Mouse (Mus musculus) neural tube, embryonic 15.5 days (tissue): Measurements from ENCODE around the gene Trim47. TPM values are rescaled to one million over a fixed set of nuclear protein-coding genes. Genes with fewer than 3 reads are reported as not detected.
"Not testable (repeated sequence)": the region's sequence is repeated elsewhere in the genome, so short reads cannot be mapped to it uniquely, and the experiment has no call there.

Experiments
- ATAC-seq: fragments of 200-750 bp; cut with Nextera tagmentation; 2 replicates; pipeline ENCODE4 v1.8.0; 2017; ENCODE audit warnings: mild to moderate bottlenecking, moderate TSS enrichment, moderate library complexity; ENCODE audit not compliant: low FRiP score
- H3K27ac ChIP-seq: fragments of 300-500 bp; sonication (generic); replicated peaks from 2 replicates; pipeline ENCODE4 v1.5.1; 2015; ENCODE audit warnings: mild to moderate bottlenecking, inconsistent platforms
- H3K27me3 ChIP-seq: fragments of 300-500 bp; sonication (generic); replicated peaks from 2 replicates; pipeline ENCODE4 v1.6.1; 2015; ENCODE audit warnings: inconsistent platforms
- H3K36me3 ChIP-seq: fragments of 300-500 bp; sonication (generic); 2 replicates; pipeline ENCODE4 v1.6.1; 2015; ENCODE audit warnings: inconsistent platforms
- H3K4me1 ChIP-seq: fragments of 300-500 bp; sonication (generic); 2 replicates; pipeline ENCODE4 v1.6.1; 2015; ENCODE audit warnings: inconsistent platforms
- H3K4me2 ChIP-seq: fragments of 300-500 bp; sonication (generic); 2 replicates; pipeline ENCODE4 v1.6.1; 2015; ENCODE audit warnings: inconsistent platforms, mild to moderate bottlenecking, moderate library complexity
- H3K4me3 ChIP-seq: fragments of 300-500 bp; sonication (generic); replicated peaks from 2 replicates; pipeline ENCODE4 v1.5.1; 2015; ENCODE audit warnings: mild to moderate bottlenecking, inconsistent platforms
- H3K9ac ChIP-seq: fragments of 300-500 bp; sonication (generic); replicated peaks from 2 replicates; pipeline ENCODE4 v1.6.1; 2015; ENCODE audit warnings: mild to moderate bottlenecking, inconsistent platforms
- H3K9me3 ChIP-seq: fragments of 300-500 bp; sonication (generic); replicated peaks from 2 replicates; pipeline ENCODE4 v1.6.1; 2016; ENCODE audit warnings: inconsistent platforms
- WGBS: fragments of 180-500 bp; shearing (Covaris S2); methylation state at CpG from one replicate; pipeline ENCODE4 v1.1.7; 2015; ENCODE audit warnings: mixed read lengths; 5-methylcytosine and 5-hydroxymethylcytosine counted together
- polyA plus RNA-seq: library from polyadenylated mRNA; unstranded; fragments of >200 nt; fragmentation: Nextera tagmentation; extraction: Ambion mirVana; gene quantifications from 2 replicates; pipeline ENCODE4 v1.2.1, GENCODE M21; 2015

The Trim47 gene
- polyA plus RNA-seq, 1 experiment from 2014 or later, result 9.8 TPM

DNA sequence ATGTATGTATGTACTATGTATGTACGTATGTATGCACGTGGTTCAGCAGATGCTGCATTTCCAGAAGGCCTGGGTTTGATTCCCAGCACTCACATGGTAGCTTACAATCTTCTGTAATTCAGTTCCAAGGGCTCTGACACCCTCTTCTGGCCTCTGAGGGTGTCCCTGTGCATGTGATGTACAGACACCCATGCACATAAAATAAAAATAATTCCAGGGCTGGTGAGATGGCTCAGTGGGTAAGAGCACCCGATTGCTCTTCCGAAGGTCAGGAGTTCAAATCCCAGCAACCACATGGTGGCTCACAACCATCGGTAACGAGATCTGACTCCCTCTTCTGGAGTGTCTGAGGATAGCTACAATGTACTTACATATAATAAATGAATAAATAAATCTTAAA, 34.1 kb downstream of the Trim47 start:
- H3K27ac ChIP-seq, H3K27me3 ChIP-seq, H3K4me2 ChIP-seq, H3K9ac ChIP-seq, ATAC-seq, H3K4me3 ChIP-seq, H3K4me1 ChIP-seq, H3K9me3 ChIP-seq, H3K36me3 ChIP-seq: not testable (repeated sequence)
- WGBS, result 93% methylated on average over 6 of the region's 6 CpGs

DNA sequence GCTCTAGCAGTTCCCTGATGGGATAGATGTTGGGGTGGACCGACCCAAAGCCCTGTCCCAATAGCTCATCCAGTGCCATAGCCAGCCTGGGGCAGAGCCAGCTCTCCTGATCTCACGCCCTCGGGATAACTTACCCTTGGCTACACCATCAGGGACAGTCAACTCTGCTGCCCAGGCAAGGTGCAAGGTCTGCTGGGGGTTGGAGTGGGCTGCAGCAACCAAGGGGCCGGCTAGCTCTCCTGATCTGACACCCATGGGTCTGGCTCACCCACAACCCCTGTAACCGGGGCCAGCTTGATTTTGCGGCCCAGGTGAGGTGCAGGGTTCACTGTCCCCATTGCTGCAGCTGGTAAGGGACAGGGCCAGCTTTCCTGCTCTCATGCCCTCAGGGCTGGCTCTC, 35.4 kb downstream of the Trim47 start:
- H3K4me2 ChIP-seq, result no peak overlapping the region
- no peak overlapping the region for H3K4me3 ChIP-seq
- H3K9ac ChIP-seq, result no peak overlapping the region
- H3K36me3 ChIP-seq, result no peaks in the 10 kb centered on the region
- no peaks in the 10 kb centered on the region for H3K9me3 ChIP-seq
- no peaks in the 10 kb centered on the region for H3K27me3 ChIP-seq
- no peak overlapping the region for H3K27ac ChIP-seq
- H3K4me1 ChIP-seq, result peaks cover 8% of the 10 kb centered on the region
- WGBS, result 89% methylated on average over 6 of the region's 6 CpGs
- no peak for ATAC-seq

DNA sequence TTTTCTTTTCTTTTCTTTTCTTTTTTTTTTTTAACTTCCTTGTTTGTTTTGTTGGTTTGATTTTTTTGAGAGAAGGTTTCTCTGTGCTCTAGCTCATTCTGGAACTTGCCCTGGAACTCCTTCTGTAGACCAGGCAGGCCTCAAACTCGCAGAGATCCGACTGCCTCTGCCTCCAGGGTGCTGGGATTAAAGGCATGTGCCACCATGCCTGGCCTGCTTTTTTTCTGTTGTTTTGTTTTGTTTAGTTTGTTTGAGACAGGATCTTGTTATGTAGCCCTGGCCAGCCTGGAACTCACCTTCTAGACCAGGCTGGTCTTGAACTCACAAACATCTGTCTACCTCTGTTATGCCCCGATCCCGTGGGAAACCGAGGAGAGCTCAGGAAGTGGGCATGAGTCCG, 37.5 kb downstream of the Trim47 start:
- H3K36me3 ChIP-seq, result no peaks in the 10 kb centered on the region
- H3K4me1 ChIP-seq, result peaks cover 22% of the 10 kb centered on the region
- no peak overlapping the region for H3K27ac ChIP-seq
- no peak overlapping the region for H3K4me2 ChIP-seq
- no peak overlapping the region for H3K9ac ChIP-seq
- no peak overlapping the region for H3K4me3 ChIP-seq
- no peaks in the 10 kb centered on the region for H3K27me3 ChIP-seq
- WGBS, result 92% methylated on average over 6 of the region's 6 CpGs
- H3K9me3 ChIP-seq, result no peaks in the 10 kb centered on the region
- ATAC-seq, result no peak

DNA sequence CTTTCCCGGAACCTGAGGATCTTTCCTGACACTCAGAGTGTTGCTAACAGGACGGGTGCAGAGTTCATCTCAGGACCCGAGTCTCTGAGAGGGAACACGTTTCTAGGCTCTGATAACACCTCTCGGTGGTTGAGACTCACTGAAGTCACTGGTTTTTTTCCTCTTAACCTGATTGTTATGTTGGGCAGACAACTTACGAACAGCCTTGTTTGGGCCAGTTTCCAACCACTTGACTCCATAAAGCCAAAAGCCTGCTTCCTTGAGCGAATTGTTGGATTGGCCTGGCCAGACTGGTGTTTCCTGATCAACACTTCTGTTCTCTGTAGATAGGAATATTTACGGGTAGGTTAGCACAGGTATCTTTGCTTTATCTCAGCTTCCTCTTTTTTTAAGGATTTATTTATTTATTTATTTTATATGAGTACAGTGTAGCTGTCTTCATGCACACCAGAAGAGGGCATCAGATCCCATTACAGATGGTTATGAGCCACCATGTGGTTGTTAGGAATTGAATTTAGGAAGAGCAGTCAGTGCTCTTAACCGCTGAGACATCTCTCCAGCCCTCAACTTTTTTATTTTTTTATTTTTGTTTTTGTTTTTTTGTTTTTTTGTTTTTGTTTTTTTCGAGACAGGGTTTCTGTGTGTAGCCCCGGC, 38.1 kb downstream of the Trim47 start:
- Histone ChIP-seq H3K27ac (no peak overlapping the region), H3K9me3 (no peaks in the 10 kb centered on the region), H3K36me3 (no peaks in the 10 kb centered on the region), H3K4me1 (peaks cover 22% of the 10 kb centered on the region), H3K4me3 (no peak overlapping the region), H3K27me3 (no peaks in the 10 kb centered on the region), H3K4me2 (no peak overlapping the region), H3K9ac (no peak overlapping the region)
- ATAC-seq, result no peak
- WGBS, result 90% methylated on average over 11 of the region's 11 CpGs

DNA sequence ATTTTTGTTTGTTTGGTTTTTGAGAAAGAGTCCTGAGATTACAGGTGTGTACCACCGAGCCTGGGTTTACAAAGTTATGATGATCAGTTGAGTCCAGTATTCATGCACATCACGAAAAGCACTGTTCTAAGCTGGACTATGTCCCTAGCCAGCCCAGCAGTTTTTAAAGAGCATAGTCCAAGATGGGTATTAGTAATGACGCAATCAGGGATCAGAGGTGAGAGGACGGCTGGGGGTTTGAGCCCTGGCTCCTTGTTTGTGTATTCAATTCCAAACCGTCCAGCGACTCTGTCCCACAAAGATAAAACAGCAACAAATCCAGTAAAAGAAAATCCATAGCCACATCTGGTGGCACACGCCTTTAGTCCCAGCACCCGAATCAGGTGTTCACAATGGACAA, 38.8 kb downstream of the Trim47 start:
- Histone ChIP-seq H3K27me3 (no peaks in the 10 kb centered on the region), H3K4me1 (peaks cover 22% of the 10 kb centered on the region), H3K4me2 (no peak overlapping the region), H3K36me3 (peaks cover 7% of the 10 kb centered on the region; the same call in 1 of the 2 replicates), H3K27ac (no peak overlapping the region), H3K9me3 (no peaks in the 10 kb centered on the region), H3K9ac (no peak overlapping the region), H3K4me3 (0 out of 2 replicates have a peak overlapping the region, but pooled peaks have one; percentile 55)
- ATAC-seq, result no peak
- WGBS, result 89% methylated on average over 8 of the region's 8 CpGs

DNA sequence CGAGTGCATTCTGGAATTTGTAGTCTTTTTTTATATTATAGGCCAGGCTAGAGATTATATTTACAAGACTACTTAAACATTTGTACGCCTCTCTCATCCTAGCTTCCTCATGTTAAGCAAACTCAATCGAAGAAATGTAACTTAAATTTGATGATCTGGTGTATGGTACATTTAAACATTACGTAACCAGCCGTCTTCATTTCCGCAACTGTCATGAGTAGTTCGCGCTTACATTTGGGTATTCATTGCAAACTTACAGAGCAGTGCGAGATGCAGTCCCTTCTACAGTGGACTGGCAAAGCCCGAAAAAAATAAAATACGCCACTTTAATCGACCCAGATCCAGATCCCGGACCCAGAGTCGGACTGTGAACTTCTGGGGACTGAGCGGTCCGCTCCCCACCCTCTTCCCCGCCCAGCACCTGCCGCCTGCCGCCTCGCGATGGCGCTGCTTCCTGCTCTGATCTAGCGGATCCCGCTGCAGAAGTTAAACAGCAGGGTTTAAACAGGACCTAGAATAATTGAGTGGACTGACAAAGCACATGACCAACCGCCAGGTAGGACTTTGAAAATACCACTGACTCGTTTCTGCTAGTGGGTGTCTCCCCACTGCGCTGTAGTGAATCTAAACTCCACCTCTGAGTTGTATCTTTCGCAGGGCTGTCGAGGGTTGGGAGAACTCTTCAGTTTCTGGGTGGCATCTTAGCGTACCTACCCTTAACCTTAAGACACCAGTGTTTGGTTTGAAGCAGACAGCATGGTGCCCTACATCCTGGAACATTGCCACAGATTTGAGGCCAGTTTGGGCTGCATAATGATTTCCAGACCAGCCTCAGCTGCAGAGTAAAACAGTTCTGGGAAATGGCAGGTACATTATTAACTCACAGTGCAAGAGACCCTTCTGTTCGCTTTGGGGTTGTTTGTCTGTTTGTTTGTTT, 39.5 kb downstream of the Trim47 start:
- H3K4me3 ChIP-seq, result peak overlapping the region; percentile 55
- H3K27me3 ChIP-seq, result no peaks in the 10 kb centered on the region
- H3K9ac ChIP-seq, result peak overlapping the region; percentile 52
- H3K4me1 ChIP-seq, result peaks cover 22% of the 10 kb centered on the region
- H3K27ac ChIP-seq, result peak overlapping the region; percentile 85
- 4% methylated on average over 31 of the region's 31 CpGs for WGBS
- peaks cover 12% of the 10 kb centered on the region for H3K36me3 ChIP-seq
- peak overlapping the region; percentile 66 for H3K4me2 ChIP-seq
- no peaks in the 10 kb centered on the region for H3K9me3 ChIP-seq
- ATAC-seq, result peak; percentile 77

DNA sequence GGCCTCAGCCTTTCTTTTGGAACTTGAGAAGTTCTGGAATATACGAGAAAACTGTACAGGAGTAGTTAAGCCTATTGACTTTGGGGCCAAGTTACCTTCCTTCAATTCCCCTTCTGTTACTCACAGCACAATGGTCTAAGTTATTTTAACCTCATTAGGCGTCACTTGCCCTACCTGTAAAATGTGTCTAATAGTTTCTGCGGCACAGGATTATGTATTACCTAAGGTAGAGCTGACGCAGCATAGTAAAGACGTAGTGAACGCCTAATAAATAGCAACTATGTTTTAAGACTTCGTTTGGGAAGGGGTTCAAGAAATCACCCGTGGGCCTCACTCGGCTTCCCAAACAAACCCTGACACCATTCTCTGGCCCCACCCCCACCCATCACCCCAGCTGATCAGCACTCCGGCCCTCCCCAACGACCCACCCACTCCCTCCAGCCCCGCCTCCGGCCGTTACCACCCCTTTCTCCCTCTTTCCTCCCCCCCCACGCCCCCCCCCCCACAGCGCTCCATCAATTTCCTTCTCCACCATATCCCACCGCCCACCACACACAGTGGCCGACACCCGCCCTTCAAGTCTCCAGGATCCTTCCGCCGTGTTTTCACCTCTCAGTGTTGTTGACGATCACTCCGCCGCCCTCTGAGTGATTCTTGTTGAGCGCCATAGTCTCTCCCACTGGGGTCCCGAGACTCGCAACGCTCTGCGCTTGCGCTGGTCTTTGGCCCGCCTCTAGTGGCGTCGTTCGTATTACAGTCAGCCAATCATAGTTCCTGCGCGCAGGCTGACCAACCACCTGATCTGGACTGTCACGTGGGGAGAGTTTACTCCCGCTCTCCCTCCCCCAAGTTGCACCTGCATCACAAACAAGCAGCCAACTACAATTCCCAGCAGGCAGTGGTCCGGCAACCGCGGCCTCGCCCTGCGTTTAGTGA, 40.5 kb downstream of the Trim47 start, which contains the start of gene Wbp2:
TSS of gene Wbp2 (minus strand) at position 738 of the 936 bp plus-strand sequence.
- Histone ChIP-seq H3K4me3 (peak within 1 kb of the TSS; percentile 55), H3K27ac (peak within 1 kb of the TSS; percentile 85), H3K36me3 (peaks cover 21% of the 10 kb centered on the region), H3K27me3 (no peaks in the 10 kb centered on the region), H3K4me2 (peak within 1 kb of the TSS; percentile 66), H3K9ac (peak within 1 kb of the TSS; percentile 52), H3K4me1 (peaks cover 22% of the 10 kb centered on the region), H3K9me3 (no peaks in the 10 kb centered on the region)
- 4% methylated on average over 37 of the region's 43 CpGs for WGBS
- ATAC-seq, result peak; percentile 98

DNA sequence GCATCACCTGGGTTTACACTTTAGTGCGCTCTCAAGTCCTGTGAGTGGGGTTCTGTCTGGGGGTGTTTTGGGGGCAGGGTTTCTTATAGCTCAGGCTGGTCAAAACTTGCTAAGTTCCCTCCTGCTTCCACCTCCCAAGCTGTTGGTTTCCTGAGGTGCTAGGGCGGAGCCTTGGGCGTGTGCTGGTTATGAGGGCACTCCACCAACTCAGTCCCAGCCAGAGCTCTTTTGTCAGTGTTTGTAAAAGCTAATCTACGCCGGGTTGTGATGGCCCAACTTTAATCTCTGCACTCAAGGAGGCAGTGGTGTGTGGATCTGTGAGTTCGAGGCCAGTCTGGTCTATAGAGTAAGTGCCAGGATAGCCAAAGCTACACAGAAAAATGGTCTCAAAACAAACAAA, 42.8 kb downstream of the Trim47 start:
- Histone ChIP-seq H3K4me2 (no peak overlapping the region), H3K27me3 (no peaks in the 10 kb centered on the region), H3K4me1 (peaks cover 26% of the 10 kb centered on the region), H3K4me3 (no peak overlapping the region), H3K9ac (no peak overlapping the region), H3K36me3 (peaks cover 45% of the 10 kb centered on the region), H3K27ac (no peak overlapping the region), H3K9me3 (no peaks in the 10 kb centered on the region)
- no peak for ATAC-seq
- 90% methylated on average over 6 of the region's 6 CpGs for WGBS

DNA sequence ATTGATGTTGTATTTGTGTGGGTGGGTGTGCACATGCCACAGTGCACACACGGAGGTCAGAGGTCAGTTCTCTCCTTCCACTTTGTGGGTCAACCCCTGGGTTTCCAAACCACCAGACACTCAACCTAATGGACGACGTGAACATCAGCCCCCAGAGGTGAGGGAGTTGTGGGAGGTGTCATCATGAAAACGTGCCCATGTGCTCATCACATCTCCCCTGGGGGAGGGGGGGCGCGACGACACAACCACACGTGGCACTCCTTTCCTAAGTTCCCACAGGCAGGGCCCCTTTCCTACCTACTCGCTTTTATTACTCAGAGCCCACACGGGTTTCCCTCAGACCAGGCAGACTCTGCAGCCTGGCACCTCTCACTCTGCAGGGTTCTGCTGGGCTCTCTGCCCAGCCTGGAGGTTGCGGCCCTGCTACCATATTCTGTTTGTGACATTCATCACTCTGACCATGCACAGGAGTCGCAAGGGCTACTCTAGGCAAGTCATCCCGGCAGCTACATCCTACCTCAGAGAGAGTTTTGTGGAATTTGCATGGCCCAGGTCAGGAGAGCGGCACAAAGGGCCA, 43.8 kb downstream of the Trim47 start:
- no peak overlapping the region for H3K4me2 ChIP-seq
- peaks cover 34% of the 10 kb centered on the region for H3K4me1 ChIP-seq
- no peak for ATAC-seq
- H3K9ac ChIP-seq, result no peak overlapping the region
- no peak overlapping the region for H3K4me3 ChIP-seq
- no peak overlapping the region for H3K27ac ChIP-seq
- H3K36me3 ChIP-seq, result peaks cover 48% of the 10 kb centered on the region
- WGBS, result 92% methylated on average over 14 of the region's 14 CpGs
- no peaks in the 10 kb centered on the region for H3K27me3 ChIP-seq
- H3K9me3 ChIP-seq, result no peaks in the 10 kb centered on the region

DNA sequence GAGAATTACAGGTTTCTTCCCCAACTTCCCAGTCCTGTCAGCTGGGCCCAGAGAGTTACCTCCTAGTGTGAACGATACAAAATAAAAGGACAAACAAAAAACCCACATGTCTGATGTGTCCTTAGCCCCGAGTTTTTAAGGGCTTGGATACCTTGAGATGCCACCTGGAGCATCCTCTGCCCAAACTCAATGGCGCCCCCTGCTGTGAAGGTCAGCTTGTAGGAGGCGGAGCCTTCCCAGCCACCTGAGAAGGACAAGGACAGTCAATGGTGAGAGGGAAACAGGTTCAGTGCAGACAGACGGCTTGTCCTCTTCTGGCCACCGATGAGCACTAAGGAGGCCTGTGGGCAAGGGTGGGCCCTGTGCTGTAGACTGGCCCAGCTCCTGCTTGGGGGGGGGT, 45.9 kb downstream of the Trim47 start:
- WGBS, result 72% methylated on average over 6 of the region's 6 CpGs

DNA sequence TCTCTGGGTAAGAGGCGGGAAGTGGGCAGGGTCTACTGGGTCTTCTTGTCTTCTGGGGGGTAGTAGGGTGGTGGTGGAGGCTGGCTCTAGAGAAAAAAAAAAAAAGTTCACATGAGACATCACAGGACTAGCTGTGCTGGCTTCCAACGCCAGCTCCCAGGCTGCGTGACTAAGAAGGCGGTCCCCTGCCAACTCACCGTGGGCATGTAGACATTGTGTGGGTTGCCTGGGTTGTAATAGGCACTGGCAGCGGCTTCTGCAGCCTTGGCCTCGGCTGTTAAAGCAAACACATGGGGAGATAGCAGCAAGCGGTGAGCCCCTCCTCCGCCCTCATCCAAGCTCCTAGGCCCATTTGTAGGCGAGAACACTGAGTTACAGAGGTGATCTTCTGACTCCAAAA, 47.5 kb downstream of the Trim47 start:
- Histone ChIP-seq H3K4me3 (no peak overlapping the region), H3K9ac (no peak overlapping the region), H3K36me3 (peaks cover 48% of the 10 kb centered on the region), H3K9me3 (no peaks in the 10 kb centered on the region), H3K4me1 (peaks cover 19% of the 10 kb centered on the region), H3K4me2 (no peak overlapping the region), H3K27me3 (no peaks in the 10 kb centered on the region), H3K27ac (0 out of 2 replicates have a peak overlapping the region, but pooled peaks have one; percentile 23)
- WGBS, result 71% methylated on average over 10 of the region's 10 CpGs
- no peak for ATAC-seq

More for the DNA sequence above, 45.9 kb downstream of the Trim47 start:
- H3K36me3 ChIP-seq, result peaks cover 48% of the 10 kb centered on the region
- no peaks in the 10 kb centered on the region for H3K9me3 ChIP-seq
- no peak overlapping the region for H3K27ac ChIP-seq
- H3K4me3 ChIP-seq, result no peak overlapping the region
- H3K4me1 ChIP-seq, result peaks cover 31% of the 10 kb centered on the region
- H3K9ac ChIP-seq, result no peak overlapping the region
- no peak for ATAC-seq
- no peak overlapping the region for H3K4me2 ChIP-seq
- no peaks in the 10 kb centered on the region for H3K27me3 ChIP-seq
